Mouse (Mus musculus) stomach, postnatal 0 days (tissue): Measurements from ENCODE around the gene Rasip1. TPM values are rescaled to one million over a fixed set of nuclear protein-coding genes. Genes with fewer than 3 reads are reported as not detected.
A peak's percentile ranks its signal among the peaks of the same experiment; 100 is the strongest.
"Not testable (repeated sequence)": the region's sequence is repeated elsewhere in the genome, so short reads cannot be mapped to it uniquely, and the experiment has no call there.

Experiments
- ATAC-seq: fragments of 200-750 bp; cut with Nextera tagmentation; 2 replicates; pipeline ENCODE4 v1.8.0; 2017; ENCODE audit not compliant: low FRiP score, low TSS enrichment
- DNase-seq: peaks from one replicate; pipeline ENCODE4 v3.0.0-alpha.2; 2016; ENCODE audit warnings: low spot score
- H3K27ac ChIP-seq: fragments of 300-500 bp; sonication (generic); replicated peaks from 2 replicates; pipeline ENCODE4 v1.5.1; 2014; ENCODE audit warnings: mild to moderate bottlenecking, control low read depth
- H3K27me3 ChIP-seq: fragments of 300-500 bp; sonication (generic); 2 replicates; pipeline ENCODE4 v1.6.1; 2014; ENCODE audit warnings: low read length; ENCODE audit not compliant: control insufficient read depth, insufficient read depth
- H3K36me3 ChIP-seq: fragments of 300-500 bp; sonication (generic); 2 replicates; pipeline ENCODE4 v1.6.1; 2014; ENCODE audit warnings: low read length, mixed read lengths; ENCODE audit not compliant: control insufficient read depth, insufficient read depth
- H3K4me1 ChIP-seq: fragments of 300-500 bp; sonication (generic); replicated peaks from 2 replicates; pipeline ENCODE4 v1.6.1; 2014; ENCODE audit warnings: antibody characterized with exemption; ENCODE audit not compliant: control insufficient read depth, insufficient read depth
- H3K4me2 ChIP-seq: fragments of 300-500 bp; sonication (generic); replicated peaks from 2 replicates; pipeline ENCODE4 v1.6.1; 2014; ENCODE audit warnings: low read depth, mild to moderate bottlenecking, control low read depth, moderate library complexity
- H3K4me3 ChIP-seq: fragments of 300-500 bp; sonication (generic); 2 replicates; pipeline ENCODE4 v1.5.1; 2014; ENCODE audit warnings: low read depth, low read length, control low read depth
- H3K9ac ChIP-seq: fragments of 300-500 bp; sonication (generic); 2 replicates; pipeline ENCODE4 v1.6.1; 2014; ENCODE audit warnings: mild to moderate bottlenecking, low read length, control low read depth, mixed read lengths
- H3K9me3 ChIP-seq: fragments of 300-500 bp; sonication (generic); 2 replicates; pipeline ENCODE4 v1.6.1; 2016; ENCODE audit warnings: low read length; ENCODE audit not compliant: control insufficient read depth
- CTCF ChIP-seq: IDR thresholded peaks from 2 replicates; pipeline ENCODE4 v1.5.1; 2016; ENCODE audit warnings: antibody characterized with exemption, low read depth, mild to moderate bottlenecking, moderate library complexity
- EP300 ChIP-seq: optimal IDR thresholded peaks from 2 replicates; pipeline ENCODE3; 2016; ENCODE audit warnings: antibody characterized with exemption
- WGBS: fragments of 180-500 bp; shearing (Covaris S2); extraction: QIAGEN DNeasy Blood & Tissue Kit; methylation state at CpG from one replicate; pipeline ENCODE4 v1.1.7; 2014; 5-methylcytosine and 5-hydroxymethylcytosine counted together
- polyA plus RNA-seq: library from polyadenylated mRNA; unstranded; fragments of >200 nt; fragmentation: Nextera tagmentation; extraction: Ambion mirVana; gene quantifications from 2 replicates; pipeline ENCODE4 v1.2.1, GENCODE M21; 2015

Gene Rasip1
- polyA plus RNA-seq, 1 experiment from 2014 or later: 5.4 TPM

DNA sequence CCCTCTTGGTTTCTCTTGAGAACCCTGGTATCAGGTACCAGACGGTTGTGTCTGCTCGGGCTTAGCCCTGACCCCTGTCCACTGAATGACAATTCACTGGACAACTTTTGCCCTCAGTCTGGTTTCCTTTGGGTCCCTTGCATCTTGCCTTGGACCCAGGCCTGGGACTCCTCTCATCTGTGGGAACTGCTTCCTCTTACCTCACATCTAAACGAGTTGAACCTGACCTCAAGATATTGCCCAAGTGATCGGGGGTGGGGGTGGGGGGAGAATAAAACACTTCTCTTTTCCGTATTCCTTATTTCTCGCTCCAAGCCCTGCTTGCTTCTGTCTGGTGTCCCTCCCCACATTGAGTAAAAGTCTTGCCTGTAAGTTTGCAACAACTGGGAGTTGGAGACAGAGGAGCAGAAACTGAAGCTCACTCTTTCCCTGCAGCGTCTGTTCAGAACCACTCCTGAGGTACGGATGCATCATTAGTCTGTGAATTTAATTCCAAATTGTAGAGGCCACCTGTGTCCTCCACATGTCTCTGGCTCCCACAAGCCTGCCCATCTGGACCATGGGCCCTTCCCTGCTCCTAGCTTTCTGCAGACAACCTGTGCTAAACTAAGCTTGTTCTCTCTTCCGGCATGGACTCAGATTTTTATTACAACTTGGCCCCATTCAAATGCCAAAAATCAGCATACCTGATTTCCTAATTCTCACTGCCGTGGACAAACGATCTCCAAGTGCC, 33.6 kb downstream of the Rasip1 start:
- ATAC-seq: no peak
- H3K27ac ChIP-seq: peak overlapping the region; percentile 56; the same call in 1 of the 2 replicates

DNA sequence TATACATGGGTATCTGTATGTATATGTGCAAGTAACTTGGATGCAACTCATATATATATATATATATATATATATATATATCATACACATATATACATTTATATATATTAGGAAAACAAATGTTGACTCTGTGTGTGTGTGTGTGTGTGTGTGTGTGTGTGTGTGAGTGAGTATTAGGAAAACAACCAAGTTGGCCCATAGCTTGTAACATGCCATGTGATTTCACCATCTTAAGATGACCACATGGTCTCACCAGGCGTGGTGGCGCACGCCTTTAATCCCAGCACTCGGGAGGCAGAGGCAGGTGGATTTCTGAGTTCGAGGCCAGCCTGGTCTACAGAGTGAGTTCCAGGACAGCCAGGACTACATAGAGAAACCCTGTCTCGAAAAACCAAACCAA, 34.4 kb downstream of the Rasip1 start:
- not testable (repeated sequence) for DNase-seq, H3K9me3 ChIP-seq, H3K27ac ChIP-seq, H3K4me3 ChIP-seq, H3K4me2 ChIP-seq, ATAC-seq, H3K4me1 ChIP-seq, H3K9ac ChIP-seq, H3K36me3 ChIP-seq, H3K27me3 ChIP-seq
- 89% methylated on average over 6 of the region's 6 CpGs for WGBS

More for the DNA sequence above, 33.6 kb downstream of the Rasip1 start:
- H3K4me1 ChIP-seq: peaks cover 2% of the 10 kb centered on the region; the same call in 1 of the 2 replicates
- TF ChIP-seq EP300: no peak
- TF ChIP-seq CTCF: no peak
- no peak overlapping the region for H3K4me3 ChIP-seq
- no peak for DNase-seq
- 78% methylated on average over 11 of the region's 11 CpGs for WGBS
- H3K9me3 ChIP-seq: no peaks in the 10 kb centered on the region
- no peaks in the 10 kb centered on the region for H3K27me3 ChIP-seq
- no peaks in the 10 kb centered on the region for H3K36me3 ChIP-seq
- no peak overlapping the region for H3K9ac ChIP-seq
- H3K4me2 ChIP-seq: no peak overlapping the region

DNA sequence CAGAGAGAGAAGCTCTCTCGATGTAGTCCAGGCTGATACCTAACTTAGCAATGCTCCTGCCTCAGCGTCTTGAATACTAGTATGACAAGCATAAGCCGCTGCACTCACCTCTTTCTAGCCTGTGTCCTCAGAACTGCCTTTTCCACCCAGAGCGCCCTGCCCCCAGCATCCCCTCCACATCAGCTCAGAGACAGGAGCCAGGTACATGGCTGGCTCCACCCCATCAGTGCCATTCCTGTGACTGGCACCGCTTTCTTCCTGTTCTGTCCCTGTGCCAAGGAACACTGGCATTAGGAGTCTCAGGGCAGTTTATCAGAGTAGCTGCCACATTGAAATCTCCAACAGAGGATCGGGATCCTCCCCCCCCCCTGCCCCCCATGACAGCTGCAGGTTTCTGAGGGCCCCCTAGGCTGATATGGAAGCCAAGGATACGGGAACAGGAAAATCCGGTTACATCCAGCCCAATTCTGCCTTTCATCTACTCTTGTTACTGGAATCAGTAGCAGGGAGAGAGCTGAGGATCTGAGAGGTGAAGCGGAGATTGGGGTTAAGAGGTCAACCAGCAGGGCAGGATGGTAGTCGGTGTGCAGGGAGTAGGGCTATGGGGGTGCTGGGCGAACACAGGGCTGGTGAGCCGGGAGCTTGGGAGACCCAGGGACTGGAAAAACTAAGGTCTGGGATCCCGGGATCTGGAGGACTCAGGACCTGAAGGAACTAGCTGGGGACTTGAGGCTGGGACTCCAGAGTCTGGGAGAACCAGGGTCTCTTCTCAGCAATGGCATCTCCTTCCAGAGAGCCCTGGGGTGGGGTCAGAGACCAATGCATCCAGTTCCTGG, 38.2 kb downstream of the Rasip1 start:
- Histone ChIP-seq H3K9me3 (no peaks in the 10 kb centered on the region), H3K9ac (peak overlapping the region; percentile 60), H3K36me3 (no peaks in the 10 kb centered on the region), H3K4me1 (peaks cover 2% of the 10 kb centered on the region; the same call in 1 of the 2 replicates), H3K27me3 (no peaks in the 10 kb centered on the region), H3K4me3 (peak overlapping the region; percentile 37), H3K27ac (peak overlapping the region; percentile 89), H3K4me2 (peak overlapping the region; percentile 45)
- DNase-seq (peak; percentile 70), ATAC-seq (peak; percentile 60)
- TF ChIP-seq CTCF (no peak), EP300 (no peak)
- WGBS: 48% methylated on average over 13 of the region's 13 CpGs

DNA sequence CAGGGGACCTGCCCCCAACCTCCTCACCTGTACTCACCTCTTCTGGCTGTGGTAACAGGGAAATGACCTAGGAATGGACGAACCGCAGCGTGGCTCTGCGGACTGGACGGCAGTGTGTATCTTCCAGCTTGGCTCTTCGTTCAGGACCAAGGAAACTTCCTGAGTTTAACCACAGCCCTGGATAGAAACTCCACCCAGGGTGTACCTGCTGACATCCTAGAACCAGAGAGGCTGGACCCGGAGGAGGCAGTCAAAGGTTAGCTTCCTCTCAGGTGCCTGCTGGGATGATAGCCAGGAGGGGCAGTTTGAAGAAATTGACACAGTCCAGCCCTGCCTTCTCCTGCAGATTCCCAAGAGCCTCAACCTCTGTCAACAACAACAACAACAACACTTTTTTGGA, 38.9 kb downstream of the Rasip1 start, which contains the start of gene Fut2:
Gene Fut2 (minus strand): TSS at position 234 of the 400 bp plus-strand sequence.
- WGBS: 73% methylated on average over 7 of the region's 7 CpGs
- TF ChIP-seq CTCF: no peak
- no peak for TF ChIP-seq EP300
- ATAC-seq (peak; percentile 71), DNase-seq (peak; percentile 62)
- H3K27ac ChIP-seq: peak within 1 kb of the TSS; percentile 89
- H3K36me3 ChIP-seq: no peaks in the 10 kb centered on the region
- peaks cover 2% of the 10 kb centered on the region; the same call in 1 of the 2 replicates for H3K4me1 ChIP-seq
- peak within 1 kb of the TSS; percentile 37 for H3K4me3 ChIP-seq
- peak within 1 kb of the TSS; percentile 45 for H3K4me2 ChIP-seq
- H3K27me3 ChIP-seq: no peaks in the 10 kb centered on the region
- peak within 1 kb of the TSS; percentile 60 for H3K9ac ChIP-seq
- no peaks in the 10 kb centered on the region for H3K9me3 ChIP-seq

DNA sequence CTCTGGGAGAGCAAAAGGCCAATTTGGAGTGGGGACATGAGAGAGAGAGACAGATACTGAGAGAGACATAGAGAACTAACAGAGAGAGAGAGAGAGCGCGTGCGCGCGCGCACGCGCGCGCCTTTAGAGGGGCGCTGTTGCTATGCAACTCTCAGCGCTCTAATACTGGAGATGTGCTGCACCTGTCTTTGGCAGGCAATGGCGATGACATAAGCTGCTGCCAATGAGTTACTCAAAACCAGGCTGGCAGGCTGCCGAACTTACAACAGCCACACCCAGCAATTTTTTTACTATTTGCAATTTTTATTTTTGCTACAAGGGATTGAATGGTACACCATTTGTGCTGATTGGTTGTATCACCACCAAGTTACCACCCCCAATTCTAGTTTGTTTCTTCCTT, 40.5 kb downstream of the Rasip1 start:
- DNase-seq: peak; percentile 53
- Histone ChIP-seq H3K36me3 (no peaks in the 10 kb centered on the region), H3K4me3 (no peak overlapping the region), H3K27me3 (no peaks in the 10 kb centered on the region), H3K4me2 (no peak overlapping the region), H3K9ac (no peak overlapping the region), H3K9me3 (no peaks in the 10 kb centered on the region), H3K27ac (no peak overlapping the region), H3K4me1 (peaks cover 2% of the 10 kb centered on the region; the same call in 1 of the 2 replicates)
- no peak for ATAC-seq
- TF ChIP-seq CTCF (no peak), EP300 (no peak)
- WGBS: 60% methylated on average over 14 of the region's 14 CpGs

DNA sequence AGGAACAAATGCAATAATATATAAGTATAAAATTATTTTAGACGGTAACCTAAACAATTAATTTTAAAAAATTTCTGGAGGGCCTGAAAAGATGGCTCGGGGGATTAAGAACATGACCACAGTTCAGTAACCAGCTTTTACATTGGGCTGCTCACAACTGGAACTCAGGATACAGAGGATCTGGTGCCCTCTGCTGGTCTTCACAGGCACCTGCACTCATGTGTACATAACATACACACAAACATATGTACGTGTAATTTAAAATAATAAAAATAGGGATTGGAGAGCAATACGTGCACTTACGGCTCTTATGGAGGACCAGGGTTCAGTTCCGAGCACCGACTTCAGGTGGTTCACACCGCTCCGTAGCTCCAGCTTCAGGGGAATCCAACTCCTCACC, 41.6 kb downstream of the Rasip1 start:
- H3K9me3 ChIP-seq: no peaks in the 10 kb centered on the region
- ATAC-seq: no peak
- no peak overlapping the region for H3K27ac ChIP-seq
- 96% methylated on average over 9 of the region's 9 CpGs for WGBS
- H3K36me3 ChIP-seq: no peaks in the 10 kb centered on the region
- no peak overlapping the region for H3K9ac ChIP-seq
- no peak overlapping the region for H3K4me3 ChIP-seq
- peaks cover 2% of the 10 kb centered on the region; the same call in 1 of the 2 replicates for H3K4me1 ChIP-seq
- peak; percentile 56 for TF ChIP-seq CTCF
- no peak for TF ChIP-seq EP300
- no peaks in the 10 kb centered on the region for H3K27me3 ChIP-seq
- H3K4me2 ChIP-seq: no peak overlapping the region
- no peak for DNase-seq
